In genomic region chr8:88129397-88129796, GRCm38 (mm10) we compare ENCODE assay signal across 27 mouse cellular contexts.
"Had no signal": no experiment of that assay in that cellular context is flagged by ENCODE, and none has a peak within 500 bp of the region (broad histone marks: within the 10 kb centered on the region; RNA-seq: fewer than 3 reads in every experiment).

No protein-coding gene starts in this region.

- H3K27ac ChIP-seq: embryonic facial prominence, embryonic 10.5 days; embryonic facial prominence, embryonic 12.5 days; embryonic facial prominence, embryonic 13.5 days; embryonic facial prominence, embryonic 15.5 days; forebrain, embryonic 10.5 days; forebrain, embryonic 12.5 days; forebrain, embryonic 13.5 days; forebrain, embryonic 15.5 days; gastrocnemius, adult 2 months; heart, adult 2 months had no signal

- H3K9ac ChIP-seq: embryonic facial prominence, embryonic 12.5 days; embryonic facial prominence, embryonic 13.5 days; embryonic facial prominence, embryonic 15.5 days; forebrain, embryonic 12.5 days; forebrain, embryonic 13.5 days; forebrain, embryonic 15.5 days; forebrain, postnatal 0 days had no signal

- H3K27me3 ChIP-seq: embryonic facial prominence, embryonic 12.5 days; embryonic facial prominence, embryonic 13.5 days; embryonic facial prominence, embryonic 15.5 days; forebrain, embryonic 12.5 days; forebrain, embryonic 13.5 days; forebrain, embryonic 15.5 days had no signal

- ATAC-seq: forebrain, embryonic 13.5 days; forebrain, embryonic 14.5 days; forebrain, embryonic 15.5 days; forebrain, embryonic 16.5 days; forebrain, postnatal 0 days had no signal

- H3K4me3 ChIP-seq: embryonic facial prominence, embryonic 10.5 days; embryonic facial prominence, embryonic 12.5 days; embryonic facial prominence, embryonic 13.5 days; embryonic facial prominence, embryonic 15.5 days; erythroblast, embryonic 14.5 days; forebrain, embryonic 10.5 days; forebrain, embryonic 12.5 days; forebrain, embryonic 13.5 days; forebrain, embryonic 15.5 days; gastrocnemius, adult 2 months; heart, adult 2 months had no signal

- H3K4me1 ChIP-seq: embryonic facial prominence, embryonic 15.5 days; forebrain, embryonic 10.5 days; forebrain, embryonic 12.5 days; forebrain, embryonic 13.5 days; forebrain, embryonic 15.5 days had no signal

- H3K4me2 ChIP-seq: embryonic facial prominence, embryonic 12.5 days; embryonic facial prominence, embryonic 13.5 days; embryonic facial prominence, embryonic 15.5 days; forebrain, embryonic 12.5 days; forebrain, embryonic 13.5 days; forebrain, embryonic 15.5 days had no signal

- H3K9me3 ChIP-seq: embryonic facial prominence, embryonic 10.5 days; embryonic facial prominence, embryonic 12.5 days; embryonic facial prominence, embryonic 13.5 days; embryonic facial prominence, embryonic 15.5 days; forebrain, embryonic 10.5 days; forebrain, embryonic 12.5 days; forebrain, embryonic 13.5 days; forebrain, embryonic 15.5 days had no signal

- DNase-seq: cerebellum, adult 8-10 months; cerebellum, adult 9-10 months; cerebellum, adult 9-11 months; cerebellum, postnatal 10 days; cerebellum, postnatal 14 days; cerebellum, postnatal 25 days; cerebellum, postnatal 36 days; embryo, embryonic 11 days; forebrain, postnatal 0 days; gastrocnemius, adult 2 months; gastrocnemius, postnatal 10 days; gastrocnemius, postnatal 14 days; gastrocnemius, postnatal 25 days; gastrocnemius, postnatal 36 days; heart, adult 18-20 months; heart, adult 2 months had no signal
